Mouse (Mus musculus) neural tube, embryonic 12.5 days (tissue): ENCODE measurements around the gene Hsp90ab1. TPM values are rescaled to one million over a fixed set of nuclear protein-coding genes. Genes with fewer than 3 reads are reported as not detected.

Experiments used
- ATAC-seq: fragments of 200-750 bp; cut with Nextera tagmentation; 2 replicates; pipeline ENCODE4 v1.8.0; 2017; ENCODE audit warnings: low read depth, mild to moderate bottlenecking, moderate TSS enrichment, moderate library complexity; ENCODE audit not compliant: low FRiP score
- H3K27ac ChIP-seq: fragments of 300-500 bp; sonication (generic); 2 replicates; pipeline ENCODE4 v1.5.1; 2016
- H3K27me3 ChIP-seq: fragments of 300-500 bp; sonication (generic); replicated peaks from 2 replicates; pipeline ENCODE4 v1.6.1; 2016; ENCODE audit warnings: mild to moderate bottlenecking
- H3K36me3 ChIP-seq: fragments of 300-500 bp; sonication (generic); 2 replicates; pipeline ENCODE4 v1.6.1; 2016; ENCODE audit warnings: mild to moderate bottlenecking
- H3K4me1 ChIP-seq: fragments of 300-500 bp; sonication (generic); 2 replicates; pipeline ENCODE4 v1.6.1; 2016
- H3K4me2 ChIP-seq: fragments of 300-500 bp; sonication (generic); replicated peaks from 2 replicates; pipeline ENCODE4 v1.6.1; 2016; ENCODE audit warnings: mild to moderate bottlenecking
- H3K4me3 ChIP-seq: fragments of 300-500 bp; sonication (generic); 2 replicates; pipeline ENCODE4 v1.5.1; 2016
- H3K9ac ChIP-seq: fragments of 300-500 bp; sonication (generic); 2 replicates; pipeline ENCODE4 v1.6.1; 2016; ENCODE audit warnings: mild to moderate bottlenecking
- H3K9me3 ChIP-seq: fragments of 300-500 bp; sonication (generic); 2 replicates; pipeline ENCODE4 v1.6.1; 2016; ENCODE audit warnings: mild to moderate bottlenecking
- WGBS: fragments of 180-500 bp; shearing (Covaris S2); methylation state at CpG from one replicate; pipeline ENCODE4 v1.1.7; 2016; 5-methylcytosine and 5-hydroxymethylcytosine counted together
- polyA plus RNA-seq: library from polyadenylated mRNA; unstranded; fragments of >200 nt; fragmentation: Nextera tagmentation; extraction: Ambion mirVana; gene quantifications from 2 replicates; pipeline ENCODE4 v1.2.1, GENCODE M21; 2016

Hsp90ab1 gene
- polyA plus RNA-seq, 1 experiment from 2014 or later = 1,381 TPM

DNA sequence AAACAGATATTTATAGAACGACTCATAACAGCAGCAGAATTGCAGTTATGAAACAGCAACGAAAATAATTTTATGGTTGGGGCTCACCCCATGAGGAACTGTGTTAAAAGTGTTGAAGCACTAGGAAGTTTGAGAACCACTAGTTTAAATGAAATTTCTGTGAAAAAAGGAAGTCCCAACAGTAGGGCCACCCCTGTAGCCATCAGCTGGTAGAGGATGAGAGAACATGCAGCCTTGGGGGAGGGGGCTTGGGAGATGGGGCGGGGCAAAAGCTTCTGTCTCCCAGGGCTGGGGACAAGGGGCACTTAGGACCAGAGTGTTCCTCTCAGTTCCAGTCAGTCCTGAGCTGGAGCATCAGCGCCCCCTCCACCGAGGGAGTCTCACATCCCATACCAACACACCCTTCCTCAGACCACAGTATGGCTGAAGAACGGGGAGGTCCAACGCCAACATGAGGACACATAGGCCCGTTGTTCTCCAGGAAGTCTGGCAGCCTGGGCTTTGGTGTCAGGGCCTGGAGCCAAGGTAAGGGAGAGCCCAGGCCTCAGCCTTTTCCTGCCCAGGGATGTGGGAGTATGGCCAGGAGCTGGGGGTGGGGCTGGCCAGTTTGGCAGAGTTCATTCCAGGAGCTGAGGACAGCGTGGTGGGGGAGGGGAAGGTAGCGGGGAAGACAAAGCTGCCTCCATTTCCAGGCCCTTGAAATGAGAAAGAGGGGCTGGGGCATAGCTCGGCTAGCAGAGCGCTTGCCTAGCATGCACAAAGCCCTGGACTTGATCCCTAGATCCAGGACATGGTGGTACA, 11.2 kb upstream of the Hsp90ab1 start:
- H3K4me2 ChIP-seq = peak overlapping the region; percentile 18; the same call in 1 of the 2 replicates
- no peak overlapping the region for H3K4me3 ChIP-seq
- 46% methylated on average over 12 of the region's 12 CpGs for WGBS
- H3K9me3 ChIP-seq = no peaks in the 10 kb centered on the region
- H3K4me1 ChIP-seq = peaks cover 16% of the 10 kb centered on the region; the same call in 1 of the 2 replicates
- no peak overlapping the region; the same call in 1 of the 2 replicates for H3K9ac ChIP-seq
- no peaks in the 10 kb centered on the region for H3K27me3 ChIP-seq
- H3K27ac ChIP-seq = no peak overlapping the region
- peaks cover 8% of the 10 kb centered on the region; the same call in 1 of the 2 replicates for H3K36me3 ChIP-seq
- peak; percentile 35; the same call in 1 of the 2 replicates for ATAC-seq

DNA sequence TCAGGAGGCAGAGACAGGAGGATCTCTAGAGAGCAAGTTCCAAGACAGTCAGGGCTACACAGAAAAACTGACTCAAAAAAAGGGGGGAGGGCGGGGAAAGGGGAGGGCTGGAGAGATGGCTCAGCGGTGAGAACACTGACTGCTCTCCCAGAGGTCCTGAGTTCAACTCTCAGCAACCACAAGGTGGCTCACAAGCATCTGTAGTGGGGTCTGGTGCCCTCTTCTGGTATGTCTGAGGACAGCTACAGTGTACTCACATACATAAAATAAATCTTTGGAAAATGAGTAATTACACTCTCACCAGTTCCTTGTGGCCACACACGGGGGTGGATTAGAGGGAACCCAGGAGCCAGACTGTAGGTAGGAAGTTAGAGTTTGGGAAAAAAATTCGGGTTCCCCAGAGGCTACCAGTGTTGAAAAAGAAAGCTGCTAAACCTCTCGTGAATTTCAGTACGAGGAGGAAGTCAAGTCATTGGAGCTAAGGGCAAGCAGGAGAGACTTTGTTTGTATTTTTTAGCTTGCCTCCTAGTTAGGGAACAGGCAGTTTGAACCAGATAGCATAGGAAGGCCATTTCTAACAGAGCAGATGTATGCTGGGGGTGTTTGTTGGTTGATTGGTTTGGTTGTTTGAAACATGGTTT, 9.8 kb upstream of the Hsp90ab1 start:
- Histone ChIP-seq H3K27me3 (no peaks in the 10 kb centered on the region), H3K4me3 (no peak overlapping the region), H3K9ac (no peak overlapping the region), H3K9me3 (no peaks in the 10 kb centered on the region), H3K36me3 (peaks cover 8% of the 10 kb centered on the region; the same call in 1 of the 2 replicates), H3K27ac (no peak overlapping the region), H3K4me2 (no peak overlapping the region), H3K4me1 (peaks cover 16% of the 10 kb centered on the region; the same call in 1 of the 2 replicates)
- no peak for ATAC-seq
- 78% methylated on average over 6 of the region's 6 CpGs for WGBS

DNA sequence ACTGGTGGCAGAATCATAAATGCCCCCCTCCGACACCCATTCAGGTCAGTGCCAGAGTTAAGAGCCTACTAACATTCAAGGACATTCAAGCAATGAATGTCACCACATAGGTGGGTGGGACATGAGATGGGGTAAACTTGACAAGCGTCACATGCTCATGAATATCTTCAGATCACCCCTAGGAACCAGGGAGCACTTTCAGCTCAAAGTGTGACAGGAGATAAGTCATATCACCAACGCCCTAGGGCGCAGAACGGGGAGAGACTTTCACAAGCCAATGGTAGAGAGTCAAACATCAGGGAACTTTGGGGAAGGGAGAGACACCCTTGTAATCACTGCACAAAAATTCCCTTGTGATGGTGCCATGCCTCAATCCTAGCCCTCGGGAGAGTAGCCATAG, 9.1 kb upstream of the Hsp90ab1 start:
- Histone ChIP-seq H3K36me3 (peaks cover 5% of the 10 kb centered on the region; the same call in 1 of the 2 replicates), H3K4me3 (no peak overlapping the region), H3K27ac (no peak overlapping the region), H3K9me3 (no peaks in the 10 kb centered on the region), H3K4me2 (no peak overlapping the region), H3K9ac (no peak overlapping the region), H3K27me3 (no peaks in the 10 kb centered on the region), H3K4me1 (peaks cover 16% of the 10 kb centered on the region; the same call in 1 of the 2 replicates)
- no peak for ATAC-seq
- WGBS = 96% methylated on average over 6 of the region's 6 CpGs

DNA sequence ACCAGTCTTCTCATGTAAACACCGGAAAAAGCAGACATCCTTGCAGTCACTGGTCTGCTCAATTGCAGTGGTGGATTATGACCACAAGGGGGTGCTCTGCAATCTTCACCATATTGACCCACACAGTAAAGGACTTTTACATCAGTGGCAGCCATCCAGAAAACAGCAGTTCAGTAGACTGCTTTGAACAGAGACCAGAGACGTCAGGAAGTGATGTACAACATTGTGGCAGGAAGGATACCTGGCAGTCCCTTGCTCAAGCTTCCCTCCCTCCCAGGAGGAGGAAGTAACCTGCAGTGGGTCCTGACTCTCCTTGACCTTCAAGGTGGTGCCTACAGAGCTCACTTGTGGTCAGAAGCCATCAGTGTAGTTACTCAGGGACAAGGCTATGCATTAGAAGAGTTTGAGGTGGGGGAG, 8.5 kb upstream of the Hsp90ab1 start:
- Histone ChIP-seq H3K27ac (no peak overlapping the region), H3K4me3 (no peak overlapping the region), H3K36me3 (no peaks in the 10 kb centered on the region), H3K4me2 (no peak overlapping the region), H3K4me1 (peaks cover 16% of the 10 kb centered on the region; the same call in 1 of the 2 replicates), H3K9ac (no peak overlapping the region), H3K9me3 (no peaks in the 10 kb centered on the region), H3K27me3 (no peaks in the 10 kb centered on the region)
- 19% methylated on average over 2 of the region's 2 CpGs for WGBS
- ATAC-seq = peak; percentile 35; the same call in 1 of the 2 replicates

DNA sequence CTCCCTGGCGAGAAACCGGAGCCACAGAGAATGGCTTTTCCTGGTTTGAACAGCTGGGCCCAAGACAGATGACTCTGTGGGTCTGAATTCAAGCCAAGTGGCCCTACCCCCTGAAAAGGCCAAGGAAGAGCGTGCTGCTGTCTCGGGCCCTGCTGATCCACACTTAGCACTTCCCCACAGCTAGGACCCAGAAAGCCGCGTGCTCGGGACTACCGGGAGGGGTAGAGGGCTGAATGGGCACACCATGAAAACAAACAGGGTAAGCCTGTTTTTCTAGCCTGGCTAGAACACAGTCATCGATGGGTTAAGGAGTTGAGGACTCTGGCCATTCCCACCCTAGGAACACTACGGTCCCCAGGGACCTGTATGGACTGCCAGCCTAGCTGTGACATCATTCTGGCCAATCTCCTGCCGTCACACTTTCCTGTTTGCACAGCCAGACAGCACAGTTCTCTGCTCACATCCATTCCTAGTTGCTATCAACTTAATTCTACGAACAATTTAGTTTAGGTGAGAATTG, 7.9 kb upstream of the Hsp90ab1 start:
- H3K9ac ChIP-seq = no peak overlapping the region
- H3K9me3 ChIP-seq = no peaks in the 10 kb centered on the region
- H3K36me3 ChIP-seq = no peaks in the 10 kb centered on the region
- peaks cover 16% of the 10 kb centered on the region; the same call in 1 of the 2 replicates for H3K4me1 ChIP-seq
- ATAC-seq = no peak
- WGBS = 54% methylated on average over 12 of the region's 12 CpGs
- no peaks in the 10 kb centered on the region for H3K27me3 ChIP-seq
- no peak overlapping the region for H3K4me2 ChIP-seq
- H3K4me3 ChIP-seq = no peak overlapping the region
- H3K27ac ChIP-seq = no peak overlapping the region

DNA sequence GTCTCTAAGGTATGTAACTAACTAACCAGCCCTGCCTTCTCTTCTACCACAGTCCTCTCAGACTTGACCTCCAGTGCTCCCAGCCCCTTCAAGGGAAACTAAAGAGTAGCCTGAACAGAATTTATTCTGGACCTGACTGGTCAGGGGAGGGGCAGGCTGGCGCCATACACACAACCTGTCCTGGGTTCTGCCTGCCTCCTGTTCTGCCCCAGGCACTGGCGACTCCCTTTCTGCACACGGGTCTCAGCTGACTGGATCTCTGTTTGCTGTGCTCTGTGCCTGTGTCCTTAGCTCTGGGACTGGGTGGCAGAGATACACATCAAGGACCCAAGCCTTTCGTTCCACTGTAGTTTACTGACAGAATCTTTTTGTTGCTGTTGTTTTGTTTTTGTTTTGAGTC, 6.5 kb upstream of the Hsp90ab1 start:
- Histone ChIP-seq H3K27ac (no peak overlapping the region), H3K27me3 (no peaks in the 10 kb centered on the region), H3K9me3 (no peaks in the 10 kb centered on the region), H3K4me3 (no peak overlapping the region), H3K36me3 (no peaks in the 10 kb centered on the region), H3K9ac (no peak overlapping the region), H3K4me2 (no peak overlapping the region), H3K4me1 (peaks cover 17% of the 10 kb centered on the region)
- WGBS = 85% methylated on average over 4 of the region's 4 CpGs
- ATAC-seq = no peak

DNA sequence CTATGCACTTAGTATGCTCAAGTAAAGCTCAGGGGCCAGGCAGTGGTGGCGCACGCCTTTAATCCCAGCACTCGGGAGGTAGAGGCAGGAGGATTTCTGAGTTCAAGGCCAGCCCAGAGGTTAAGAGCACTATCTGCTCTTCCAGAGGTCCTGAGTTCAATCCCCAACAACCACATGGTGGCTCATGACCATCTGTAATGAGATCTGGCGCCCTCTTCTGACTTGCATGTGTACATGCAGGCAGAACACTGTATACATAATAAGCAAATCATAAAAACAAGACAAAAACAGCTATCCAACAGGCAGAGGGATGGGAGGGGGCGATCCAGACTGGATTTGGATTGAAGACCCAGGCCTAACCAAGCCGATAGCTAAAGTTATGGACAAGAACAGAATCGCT, 5.8 kb upstream of the Hsp90ab1 start:
- Histone ChIP-seq H3K36me3 (no peaks in the 10 kb centered on the region), H3K4me1 (peaks cover 16% of the 10 kb centered on the region), H3K27ac (no peak overlapping the region), H3K4me2 (no peak overlapping the region), H3K9me3 (no peaks in the 10 kb centered on the region), H3K4me3 (no peak overlapping the region), H3K9ac (no peak overlapping the region), H3K27me3 (no peaks in the 10 kb centered on the region)
- no peak for ATAC-seq
- WGBS = 78% methylated on average over 7 of the region's 7 CpGs

DNA sequence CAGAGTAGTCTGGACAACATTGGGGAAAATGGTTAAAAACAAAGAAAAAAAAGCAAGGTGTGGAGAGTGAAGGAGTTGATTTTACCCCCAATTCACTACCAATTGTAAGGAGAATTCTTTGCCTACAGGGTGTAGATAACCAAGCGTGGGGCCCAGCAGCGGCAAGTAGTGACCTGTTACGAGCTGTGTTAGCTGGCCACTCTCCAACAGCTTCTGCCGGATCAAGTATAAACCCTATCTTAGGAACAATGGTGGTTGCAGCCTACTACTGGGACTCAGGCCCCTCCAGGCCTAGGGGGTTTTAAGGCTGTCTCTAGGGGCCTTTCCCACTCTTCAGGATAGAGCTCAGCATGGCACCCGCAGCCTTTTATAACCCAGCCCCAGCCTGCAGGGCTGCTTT, 5.2 kb upstream of the Hsp90ab1 start:
- Histone ChIP-seq H3K9me3 (no peaks in the 10 kb centered on the region), H3K36me3 (no peaks in the 10 kb centered on the region), H3K4me3 (no peak overlapping the region), H3K4me2 (no peak overlapping the region), H3K27me3 (no peaks in the 10 kb centered on the region), H3K27ac (no peak overlapping the region), H3K4me1 (peaks cover 16% of the 10 kb centered on the region), H3K9ac (no peak overlapping the region)
- ATAC-seq = no peak
- WGBS = 77% methylated on average over 5 of the region's 5 CpGs

DNA sequence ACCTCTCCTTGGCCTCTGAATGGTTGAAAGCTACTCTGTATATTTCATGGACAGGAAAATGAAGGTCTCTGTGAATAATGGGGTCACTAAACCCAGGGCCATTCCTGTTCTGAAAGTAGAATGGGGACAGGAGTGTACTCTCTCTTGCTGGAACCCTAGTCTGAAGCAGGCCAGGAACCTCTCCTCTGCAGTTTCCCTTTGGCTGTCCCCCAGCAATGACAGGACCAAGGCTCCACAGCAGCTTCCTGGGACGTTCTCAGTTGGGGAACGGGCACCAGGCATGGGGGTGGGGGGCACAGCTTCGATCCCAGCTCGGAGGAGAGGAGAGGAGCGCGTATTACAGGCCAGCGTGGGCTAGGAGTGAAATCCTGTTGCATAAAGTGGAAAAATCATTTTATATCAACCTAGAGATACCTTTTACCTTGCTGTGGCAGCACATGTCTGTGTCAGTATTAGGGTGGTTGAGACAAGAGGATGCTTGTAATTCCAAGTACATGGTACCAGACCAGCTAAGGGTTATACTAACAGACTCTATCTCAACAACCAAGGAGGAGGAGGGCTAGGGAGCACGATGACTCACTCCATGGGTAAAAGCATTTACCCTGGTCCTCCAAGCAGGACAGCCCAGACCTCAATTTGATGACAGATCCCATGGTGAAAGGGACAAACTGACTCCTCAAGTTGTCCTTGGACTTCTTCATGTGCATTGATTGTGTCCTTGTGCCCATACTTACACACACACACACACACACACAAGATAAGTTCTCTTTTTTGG, 2.2 kb upstream of the Hsp90ab1 start:
- peak overlapping the region; percentile 81; the same call in 1 of the 2 replicates for H3K4me2 ChIP-seq
- 0 out of 2 replicates have a peak overlapping the region, but pooled peaks have one; percentile 84 for H3K27ac ChIP-seq
- peaks cover 23% of the 10 kb centered on the region for H3K4me1 ChIP-seq
- no peak for ATAC-seq
- H3K36me3 ChIP-seq = peaks cover 15% of the 10 kb centered on the region
- 88% methylated on average over 8 of the region's 8 CpGs for WGBS
- no peaks in the 10 kb centered on the region for H3K9me3 ChIP-seq
- H3K27me3 ChIP-seq = no peaks in the 10 kb centered on the region
- no peak overlapping the region for H3K9ac ChIP-seq
- H3K4me3 ChIP-seq = no peak overlapping the region

DNA sequence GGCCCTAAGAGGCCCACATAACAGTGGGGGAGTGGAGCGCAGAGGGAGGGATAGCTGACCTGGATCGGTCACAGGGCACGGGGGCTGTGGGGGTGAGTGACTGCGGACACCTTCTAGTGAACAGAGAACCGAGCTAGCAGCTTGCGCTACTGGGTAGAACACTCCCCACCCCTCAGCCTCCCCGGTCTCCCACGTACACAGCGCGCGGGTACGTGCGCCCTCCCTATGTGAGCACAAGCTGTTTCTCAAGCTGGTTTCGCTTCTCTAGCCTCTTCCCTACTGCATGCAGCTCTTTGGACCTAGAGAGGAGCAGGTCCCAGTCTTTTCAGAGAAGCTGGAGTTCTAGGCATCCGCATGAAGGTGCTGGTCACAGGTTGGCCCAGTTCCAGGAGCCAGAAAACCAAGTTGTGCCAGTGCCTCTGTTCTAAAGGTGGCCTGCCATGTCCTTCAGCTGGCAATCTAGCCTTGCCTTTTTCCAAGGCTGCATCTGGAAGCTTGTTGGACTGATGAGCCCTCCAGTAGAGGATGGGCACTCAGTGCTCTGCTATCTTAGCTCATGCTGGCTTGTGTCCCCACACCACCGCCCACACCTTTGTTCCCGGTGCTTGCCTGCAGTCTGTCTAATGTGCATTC, 1.2 kb upstream of the Hsp90ab1 start:
- H3K4me3 ChIP-seq = peak overlapping the region; percentile 99
- H3K9me3 ChIP-seq = no peaks in the 10 kb centered on the region
- peak overlapping the region; percentile 99 for H3K9ac ChIP-seq
- 2% methylated on average over 17 of the region's 17 CpGs for whole genome bisulfite sequencing
- H3K36me3 ChIP-seq = peaks cover 26% of the 10 kb centered on the region
- H3K4me2 ChIP-seq = peak overlapping the region; percentile 81
- H3K4me1 ChIP-seq = peaks cover 29% of the 10 kb centered on the region
- peak overlapping the region; percentile 84 for H3K27ac ChIP-seq
- peak; percentile 23 for ATAC-seq
- H3K27me3 ChIP-seq = no peaks in the 10 kb centered on the region

DNA sequence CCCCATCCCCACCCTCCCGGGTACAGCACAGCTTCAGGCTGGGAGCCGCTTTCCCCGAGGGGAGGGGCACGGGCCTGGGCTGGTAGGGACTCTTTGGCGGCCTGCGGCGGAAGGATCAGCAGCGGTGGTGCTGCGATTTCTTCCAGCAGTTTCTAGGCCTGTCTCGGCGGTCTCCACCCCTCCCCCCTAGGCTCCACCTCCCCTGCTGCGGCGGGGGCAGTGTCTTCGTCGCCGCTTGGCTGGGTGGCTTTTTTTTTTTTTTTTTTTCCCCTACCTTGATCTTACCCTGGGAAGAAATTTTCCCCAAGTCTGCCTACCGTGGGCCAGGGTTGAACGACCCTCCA, 681 bp upstream of the Hsp90ab1 start:
- peaks cover 29% of the 10 kb centered on the region for H3K4me1 ChIP-seq

More for the DNA sequence above, 681 bp upstream of the Hsp90ab1 start:
- peak overlapping the region; percentile 81 for H3K4me2 ChIP-seq
- H3K9me3 ChIP-seq = no peaks in the 10 kb centered on the region
- H3K36me3 ChIP-seq = peaks cover 31% of the 10 kb centered on the region
- H3K27me3 ChIP-seq = no peaks in the 10 kb centered on the region
- H3K4me3 ChIP-seq = peak overlapping the region; percentile 99
- 0% methylated on average over 18 of the region's 18 CpGs for WGBS
- H3K9ac ChIP-seq = peak overlapping the region; percentile 99
- H3K27ac ChIP-seq = peak overlapping the region; percentile 84
- peak; percentile 72 for ATAC-seq
